Mouse (Mus musculus): ENCODE results near the gene Ctc1. TPM values are rescaled to one million over a fixed set of nuclear protein-coding genes. Genes with fewer than 3 reads are reported as not detected.

The Ctc1 gene
- total and polyA plus RNA-seq, 2 experiments from 2014 or later = 42.8 to 84.8 TPM

DNA sequence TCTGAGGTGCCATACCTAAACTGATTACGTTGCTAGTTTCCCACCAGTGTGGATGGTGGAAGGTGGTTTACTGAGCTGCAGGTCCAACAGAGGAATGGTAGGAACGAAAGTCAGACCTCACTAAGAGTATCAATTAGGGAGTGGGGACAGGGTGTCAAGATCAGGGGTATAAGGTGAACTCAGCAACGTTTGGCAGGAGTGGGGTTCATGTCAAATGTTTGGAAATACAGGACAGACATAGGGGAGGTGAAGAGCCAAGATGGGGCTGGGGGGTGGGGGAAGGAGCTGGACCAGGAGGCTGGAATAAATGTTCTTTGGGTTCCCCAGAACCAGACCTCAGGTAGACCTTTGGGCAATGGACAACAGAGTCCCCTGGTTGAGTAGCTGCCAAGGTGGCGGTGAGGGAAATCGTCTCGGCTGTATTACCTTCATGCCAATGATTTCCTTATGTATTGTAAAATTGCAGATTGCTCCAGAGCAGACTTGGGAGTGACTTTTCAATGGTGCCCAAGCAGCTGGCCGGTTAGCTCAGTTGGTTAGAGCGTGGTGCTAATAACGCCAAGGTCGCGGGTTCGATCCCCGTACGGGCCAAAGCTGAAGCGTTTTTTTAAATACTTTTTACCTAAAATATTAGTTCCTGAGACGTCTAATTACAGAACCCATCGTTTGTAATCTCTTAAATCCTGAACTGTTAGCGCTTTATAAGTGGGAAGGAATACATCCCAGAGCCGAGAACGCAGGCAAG is 20.9 kb downstream of the Ctc1 start:
- peaks cover 17% of the 10 kb centered on the region; the same call in 1 of the 2 replicates for H3K4me1 ChIP-seq (ENCODE audit: insufficient read depth, low read length)
- H3K27me3 ChIP-seq (ENCODE audit: insufficient read depth, low read length) = no peaks in the 10 kb centered on the region
- ATAC-seq (no peak), DNase-seq (ENCODE audit: low spot score) (peak; percentile 87)
- H3K27ac ChIP-seq = peak overlapping the region; percentile 90
- H3K4me2 ChIP-seq (ENCODE audit: low read depth, low read length) = peak overlapping the region; percentile 60
- peak overlapping the region; percentile 78 for H3K4me3 ChIP-seq (ENCODE audit: low read length)
- H3K9ac ChIP-seq (replicated peaks; ENCODE audit: low read length) = peak overlapping the region; percentile 82
- H3K9me3 ChIP-seq (ENCODE audit: low read length) = no peaks in the 10 kb centered on the region
- peaks cover 28% of the 10 kb centered on the region; the same call in 1 of the 2 replicates for H3K36me3 ChIP-seq (ENCODE audit: insufficient read depth, low read length)
- WGBS = 9% methylated on average over 20 of the region's 20 CpGs
- TF ChIP-seq CTCF (IDR thresholded peaks at IDR 0.05; ENCODE audit: low read depth) = no peak

DNA sequence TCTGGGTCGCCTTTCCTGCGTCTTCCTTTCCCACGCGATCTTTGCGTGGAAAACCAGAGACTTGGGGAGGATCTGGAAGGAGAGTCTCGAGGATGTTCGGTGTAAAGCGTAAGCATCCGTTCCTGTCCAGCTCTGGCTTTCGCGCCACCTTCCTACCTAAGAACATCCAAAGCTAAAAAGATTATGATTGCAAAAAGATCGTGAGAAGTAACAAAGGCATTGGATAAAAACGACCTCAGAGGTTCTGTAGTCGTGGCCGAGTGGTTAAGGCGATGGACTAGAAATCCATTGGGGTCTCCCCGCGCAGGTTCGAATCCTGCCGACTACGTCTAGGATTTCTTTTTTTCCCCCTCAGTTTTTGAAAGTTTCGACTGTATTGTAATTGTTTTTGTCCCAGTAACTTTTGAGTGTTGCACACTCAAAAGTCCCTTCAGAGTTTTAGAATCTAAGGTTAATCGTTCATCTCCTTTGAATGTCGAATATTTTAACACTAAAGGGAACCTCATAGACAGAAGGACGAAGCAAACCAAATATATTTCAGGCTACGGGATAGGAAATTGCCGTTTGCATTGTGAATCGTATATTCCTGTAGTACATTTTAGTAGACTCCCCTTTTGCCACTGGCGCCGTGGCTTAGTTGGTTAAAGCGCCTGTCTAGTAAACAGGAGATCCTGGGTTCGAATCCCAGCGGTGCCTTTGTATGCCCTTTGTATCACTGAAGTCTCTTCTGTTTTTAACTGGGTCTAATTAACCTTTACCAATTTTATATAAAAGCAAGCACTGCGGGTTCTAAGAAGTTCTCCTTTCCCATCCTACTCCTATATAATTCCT is 21.7 kb downstream of the Ctc1 start:
- peak overlapping the region; percentile 78 for H3K4me3 ChIP-seq (ENCODE audit: low read length)
- peak overlapping the region; percentile 90 for H3K27ac ChIP-seq
- TF ChIP-seq CTCF (IDR thresholded peaks at IDR 0.05; ENCODE audit: low read depth) = no peak
- DNase-seq (ENCODE audit: low spot score) = peak; percentile 87
- H3K27me3 ChIP-seq (ENCODE audit: insufficient read depth, low read length) = no peaks in the 10 kb centered on the region
- WGBS = under 1% methylated on average over 34 of the region's 34 CpGs
- no peaks in the 10 kb centered on the region for H3K9me3 ChIP-seq (ENCODE audit: low read length)
- no peak for ATAC-seq
- H3K36me3 ChIP-seq (ENCODE audit: insufficient read depth, low read length) = peaks cover 23% of the 10 kb centered on the region; the same call in 1 of the 2 replicates
- H3K4me2 ChIP-seq (ENCODE audit: low read depth, low read length) = peak overlapping the region; percentile 60
- H3K9ac ChIP-seq (replicated peaks; ENCODE audit: low read length) = peak overlapping the region; percentile 82
- H3K4me1 ChIP-seq (ENCODE audit: insufficient read depth, low read length) = peaks cover 17% of the 10 kb centered on the region; the same call in 1 of the 2 replicates

DNA sequence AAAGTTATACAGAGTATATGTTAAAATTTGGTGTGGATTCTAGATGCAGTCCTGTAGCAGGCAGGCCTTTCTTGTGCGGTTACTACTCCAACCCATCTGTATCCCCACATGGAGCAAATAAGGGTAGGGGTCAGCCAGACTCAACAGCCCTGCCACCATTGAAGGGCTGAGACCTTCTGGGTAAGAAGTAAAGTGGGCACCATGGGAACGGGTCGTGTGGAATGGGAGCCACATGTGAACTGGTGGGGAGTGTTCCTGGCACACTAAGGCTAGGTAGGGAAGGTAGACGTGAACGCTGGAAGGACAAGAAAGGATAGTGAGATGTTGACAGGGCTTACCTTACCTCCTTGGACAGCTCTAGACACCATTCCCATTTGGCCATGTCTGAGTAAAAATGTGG is 22.5 kb downstream of the Ctc1 start:
- H3K9me3 ChIP-seq (ENCODE audit: low read length) = no peaks in the 10 kb centered on the region

GRCm38 (mm10) chr11:69045531-69046394 is 30.1 kb downstream of the Ctc1 start, which contains the start of gene Aurkb:
Aurkb (plus strand) TSS chr11:69045647.
- H3K4me1 ChIP-seq (ENCODE audit: insufficient read depth, low read length) = no peaks in the 10 kb centered on the region
- H3K4me2 ChIP-seq (ENCODE audit: low read depth, low read length) = peak within 1 kb of the TSS; percentile 99
- H3K36me3 ChIP-seq (ENCODE audit: insufficient read depth, low read length) = no peaks in the 10 kb centered on the region
- TF ChIP-seq CTCF (IDR thresholded peaks at IDR 0.05; ENCODE audit: low read depth) = no peak
- WGBS = under 1% methylated on average over 54 of the region's 54 CpGs
- ATAC-seq (peak; percentile 78), DNase-seq (ENCODE audit: low spot score) (peak; percentile 95)
- peak within 1 kb of the TSS; percentile 62 for H3K4me3 ChIP-seq (ENCODE audit: low read length)
- no peak within 1 kb of the TSS; the same call in 1 of the 2 replicates for H3K27ac ChIP-seq
- no peaks in the 10 kb centered on the region for H3K27me3 ChIP-seq (ENCODE audit: insufficient read depth, low read length)
- peak within 1 kb of the TSS; percentile 49; the same call in 1 of the 2 replicates for H3K9ac ChIP-seq (replicated peaks; ENCODE audit: low read length)
- no peaks in the 10 kb centered on the region for H3K9me3 ChIP-seq (ENCODE audit: low read length)

More for the DNA sequence above, 22.5 kb downstream of the Ctc1 start:
- Histone ChIP-seq H3K27ac (no peak overlapping the region), H3K27me3 (ENCODE audit: insufficient read depth, low read length) (no peaks in the 10 kb centered on the region), H3K36me3 (ENCODE audit: insufficient read depth, low read length) (peaks cover 16% of the 10 kb centered on the region; the same call in 1 of the 2 replicates), H3K4me1 (ENCODE audit: insufficient read depth, low read length) (peaks cover 17% of the 10 kb centered on the region; the same call in 1 of the 2 replicates), H3K4me3 (ENCODE audit: low read length) (no peak overlapping the region), H3K9ac (replicated peaks; ENCODE audit: low read length) (no peak overlapping the region), H3K4me2 (ENCODE audit: low read depth, low read length) (0 out of 2 replicates have a peak overlapping the region, but pooled peaks have one; percentile 14)
- no peak for DNase-seq (ENCODE audit: low spot score)
- no peak for ATAC-seq
- WGBS = 75% methylated on average over 5 of the region's 5 CpGs
- TF ChIP-seq CTCF (IDR thresholded peaks at IDR 0.05; ENCODE audit: low read depth) = no peak

DNA sequence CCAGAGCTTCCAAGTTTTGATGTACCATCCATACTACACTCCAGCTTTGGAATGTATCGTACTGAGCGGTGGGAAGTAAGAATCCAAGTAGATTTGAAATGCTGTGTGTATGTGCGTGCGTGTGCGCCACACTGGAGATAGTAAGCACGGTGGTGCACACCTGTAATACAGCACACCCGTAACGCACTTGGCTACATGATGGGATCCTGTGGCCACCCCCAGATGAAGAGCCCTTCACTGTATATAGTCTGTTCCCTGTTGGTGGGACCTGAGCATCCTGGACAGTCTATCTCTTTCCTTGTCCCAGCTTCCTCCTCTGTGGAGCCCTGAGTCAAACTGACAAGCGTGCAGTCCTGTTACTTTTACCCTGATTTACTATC is 30.7 kb downstream of the Ctc1 start:
- Histone ChIP-seq H3K4me1 (ENCODE audit: insufficient read depth, low read length) (no peaks in the 10 kb centered on the region), H3K27ac (no peak overlapping the region), H3K9ac (replicated peaks; ENCODE audit: low read length) (peak overlapping the region; percentile 49; the same call in 1 of the 2 replicates), H3K27me3 (ENCODE audit: insufficient read depth, low read length) (no peaks in the 10 kb centered on the region), H3K9me3 (ENCODE audit: low read length) (no peaks in the 10 kb centered on the region), H3K4me3 (ENCODE audit: low read length) (peak overlapping the region; percentile 62), H3K36me3 (ENCODE audit: insufficient read depth, low read length) (no peaks in the 10 kb centered on the region), H3K4me2 (ENCODE audit: low read depth, low read length) (peak overlapping the region; percentile 99)
- no peak for ATAC-seq
- no peak for TF ChIP-seq CTCF (IDR thresholded peaks at IDR 0.05; ENCODE audit: low read depth)
- no peak for DNase-seq (ENCODE audit: low spot score)
- WGBS = 15% methylated on average over 9 of the region's 9 CpGs

GRCm38 (mm10) chr11:69047592-69047991 is 31.9 kb downstream of the Ctc1 start:
- no peak for TF ChIP-seq CTCF (IDR thresholded peaks at IDR 0.05; ENCODE audit: low read depth)
- H3K27ac ChIP-seq = no peak overlapping the region
- H3K9me3 ChIP-seq (ENCODE audit: low read length) = no peaks in the 10 kb centered on the region
- no peak for DNase-seq (ENCODE audit: low spot score)
- 83% methylated on average over 12 of the region's 12 CpGs for WGBS
- no peak for ATAC-seq
- no peak overlapping the region for H3K9ac ChIP-seq (replicated peaks; ENCODE audit: low read length)
- no peaks in the 10 kb centered on the region for H3K27me3 ChIP-seq (ENCODE audit: insufficient read depth, low read length)
- H3K36me3 ChIP-seq (ENCODE audit: insufficient read depth, low read length) = no peaks in the 10 kb centered on the region
- H3K4me2 ChIP-seq (ENCODE audit: low read depth, low read length) = 0 out of 2 replicates have a peak overlapping the region, but pooled peaks have one; percentile 99
- H3K4me3 ChIP-seq (ENCODE audit: low read length) = no peak overlapping the region
- H3K4me1 ChIP-seq (ENCODE audit: insufficient read depth, low read length) = no peaks in the 10 kb centered on the region
